ENCODE assay signal across 25 mouse cellular contexts in genomic region chr13:108485036-108485435, GRCm38 (mm10). TPM values are rescaled to one million over a fixed set of nuclear protein-coding genes. Genes with fewer than 3 reads are reported as not detected.
A peak's percentile ranks its signal among the peaks of the same experiment; 100 is the strongest.
DNase-seq lines count a peak whose midpoint lies in the region; ATAC-seq and TF ChIP-seq lines count a peak whose summit lies in the region.
"Had no signal": no experiment of that assay in that cellular context is flagged by ENCODE, and none has a peak within 500 bp of the region (broad histone marks: within the 10 kb centered on the region; RNA-seq: fewer than 3 reads in every experiment).

No protein-coding gene starts in this region.

- H3K27ac ChIP-seq in lung, postnatal 0 days (ENCODE audit: low read length) = no peak overlapping the region
- H3K27ac ChIP-seq: forebrain, embryonic 10.5 days; heart, embryonic 15.5 days; hindbrain, embryonic 15.5 days; liver, embryonic 13.5 days; macrophage; neural tube, embryonic 12.5 days had no signal

- 53% methylated on average over 6 of the region's 6 CpGs for WGBS in lung, postnatal 0 days

- H3K4me3 ChIP-seq in lung, postnatal 0 days (ENCODE audit: low read depth, low read length) = no peak overlapping the region
- H3K4me3 ChIP-seq: forebrain, embryonic 10.5 days; heart, embryonic 15.5 days; hindbrain, embryonic 15.5 days; liver, embryonic 13.5 days; neural tube, embryonic 12.5 days had no signal

- peak; percentile 27 for DNase-seq in lung, postnatal 0 days (ENCODE audit: low spot score)
- DNase-seq in lung, postnatal 25 days (ENCODE audit: low spot score) = no peak
- peak; percentile 22 for DNase-seq in c-Kit-positive CD71-negative TER-119-negative erythroid progenitor cells, embryonic 14.5 days (ENCODE audit: low read depth)
- DNase-seq in adrenal gland, postnatal 10 days = no peak
- DNase-seq in heart, postnatal 10 days = no peak
- no peak for DNase-seq in left cerebral cortex, postnatal 25 days (ENCODE audit: low spot score in 2 of 2)
- DNase-seq: B cell, adult 2 months; cerebellum, adult 11-12 months; cerebellum, postnatal 10 days; heart, postnatal 4 days; kidney, postnatal 25 days; liver, embryonic 13.5 days; lung, embryonic 14.5 days; retina, postnatal 1 day; right cerebral cortex, postnatal 25 days; spleen, adult 18-20 months; thymus, postnatal 14 days had no signal

- no peak overlapping the region for H3K4me2 ChIP-seq in lung, postnatal 0 days (replicated peaks; ENCODE audit: low read depth, low read length)
- H3K4me2 ChIP-seq: heart, embryonic 15.5 days; hindbrain, embryonic 15.5 days; liver, embryonic 13.5 days; lung, embryonic 14.5 days; midbrain, embryonic 11.5 days; neural tube, embryonic 12.5 days had no signal

- no peaks in the 10 kb centered on the region for H3K4me1 ChIP-seq in lung, postnatal 0 days (ENCODE audit: insufficient read depth, low read depth, low read length)
- H3K4me1 ChIP-seq: forebrain, embryonic 10.5 days; heart, embryonic 15.5 days; hindbrain, embryonic 15.5 days; liver, embryonic 13.5 days; neural tube, embryonic 12.5 days had no signal

- no peak for TF ChIP-seq EP300 in lung, postnatal 0 days (IDR thresholded peaks at IDR 0.05)

- ATAC-seq in lung, postnatal 0 days = no peak
- peak; percentile 61; the same call in 1 of the 2 replicates for ATAC-seq in monocyte, adult 5-6 weeks (replicated peaks; ENCODE audit: insufficient number of reproducible peaks, low FRiP score, low TSS enrichment, poor library complexity, severe bottlenecking)
- ATAC-seq: forebrain, embryonic 16.5 days had no signal

- no peaks in the 10 kb centered on the region for H3K27me3 ChIP-seq in lung, postnatal 0 days (replicated peaks; ENCODE audit: insufficient read depth, low read length)
- H3K27me3 ChIP-seq: heart, embryonic 15.5 days; hindbrain, embryonic 15.5 days; liver, embryonic 13.5 days; neural tube, embryonic 12.5 days had no signal

- no peak for TF ChIP-seq CTCF in lung, postnatal 0 days (IDR thresholded peaks at IDR 0.05)

- H3K36me3 ChIP-seq in lung, postnatal 0 days (ENCODE audit: insufficient read depth, low read length) = no peaks in the 10 kb centered on the region
- H3K36me3 ChIP-seq: forebrain, embryonic 10.5 days; heart, embryonic 15.5 days; hindbrain, embryonic 15.5 days; liver, embryonic 13.5 days; neural tube, embryonic 12.5 days had no signal

- intact Hi-C loops in heart, postnatal 10 days (cut with DNase I) = no loop called here
- intact Hi-C loops in left cerebral cortex, postnatal 25 days (cut with DNase I) = no loop called here

- no peak overlapping the region for H3K9ac ChIP-seq in lung, postnatal 0 days (replicated peaks; ENCODE audit: low read depth)
- H3K9ac ChIP-seq: heart, embryonic 15.5 days; hindbrain, embryonic 15.5 days; liver, embryonic 13.5 days; lung, embryonic 14.5 days; neural tube, embryonic 12.5 days had no signal

- H3K9me3 ChIP-seq in lung, postnatal 0 days (ENCODE audit: low read length) = no peaks in the 10 kb centered on the region
- H3K9me3 ChIP-seq: forebrain, embryonic 10.5 days; heart, embryonic 15.5 days; hindbrain, embryonic 15.5 days; liver, embryonic 13.5 days; neural tube, embryonic 12.5 days had no signal

RNA-seq across cellular contexts. Expression of gene Pde4d, which starts 35.3 kb away (rescaled TPM):
- 19.7 and 20.3 TPM in 2 replicates for polyA plus RNA-seq in lung, postnatal 0 days (2015; fragmentation: Nextera tagmentation; extraction: Ambion mirVana)
- 3.4 to 9.2 TPM (median 3.7 TPM) in 3 replicates for total RNA-seq in monocyte, adult 5-6 weeks (2017)
- total RNA-seq in adrenal gland, postnatal 10 days (2021) = 100 to 1,000 TPM in 1 of 2 experiments, 10 to 100 TPM in 1; 70.3 to 101 TPM
- 10 to 100 TPM; 42.0 to 50.9 TPM for total RNA-seq in heart, postnatal 10 days (2021)
- 100 to 1,000 TPM; 108 to 116 TPM for total RNA-seq in left cerebral cortex, postnatal 25 days (2021)

Comparison
In these comparisons a context has a peak if more than half of its experiments do, and no peak if none do; other contexts are left out.
1. DNase-seq: peak in lung, postnatal 0 days (single experiment) and c-Kit-positive CD71-negative TER-119-negative erythroid progenitor cells, embryonic 14.5 days (single experiment); none in lung, postnatal 25 days (single experiment), adrenal gland, postnatal 10 days (single experiment), heart, postnatal 10 days (0 of 2) and left cerebral cortex, postnatal 25 days (0 of 2).